Mouse (Mus musculus): ENCODE data around the gene Hes2.

Gene Hes2

DNA sequence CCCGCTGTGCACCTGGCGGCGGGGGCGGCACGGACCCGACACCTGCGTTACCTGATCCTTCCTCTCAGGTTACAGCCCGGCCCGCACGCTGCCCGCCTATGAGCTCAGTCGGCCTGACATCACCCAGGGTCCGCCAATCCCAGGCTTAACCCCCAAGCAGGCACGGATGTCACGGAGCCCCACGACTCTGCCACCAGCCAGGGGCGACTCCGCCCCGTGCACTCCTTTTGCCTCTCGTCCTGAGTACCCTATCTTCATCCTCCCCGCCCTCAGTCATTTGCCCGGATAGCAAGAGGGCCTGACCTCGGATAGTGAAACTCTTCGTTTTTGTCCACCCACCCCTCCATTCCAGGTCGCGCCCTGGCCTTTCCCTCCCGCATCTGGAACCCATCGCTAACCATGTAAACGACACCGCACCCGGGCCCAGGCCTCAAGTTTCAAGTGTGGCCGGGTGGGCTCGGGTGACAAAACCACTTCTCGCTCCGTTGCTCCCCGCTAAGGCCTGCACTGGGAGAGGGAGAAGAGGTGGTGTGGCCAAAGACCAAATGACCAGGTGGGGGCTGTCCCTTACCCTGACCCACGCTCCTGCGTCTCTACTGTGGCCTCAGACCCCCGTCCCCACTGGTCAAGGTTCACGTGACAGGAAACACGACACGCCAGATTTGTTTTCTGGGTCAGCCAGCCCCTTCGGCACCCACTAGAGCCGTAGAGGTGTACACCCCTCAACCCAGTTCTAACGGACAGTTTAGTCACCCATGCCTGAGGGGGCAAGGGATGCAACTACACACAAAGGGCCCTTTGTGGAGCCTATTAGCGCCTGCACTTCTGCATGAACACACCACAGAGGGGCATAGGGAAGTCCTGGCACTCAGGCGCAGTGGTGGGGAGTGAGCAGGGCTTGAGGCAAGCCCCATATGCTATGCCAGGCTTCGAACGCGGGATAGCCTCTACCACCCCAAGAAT lies 26.6 kb upstream of the Hes2 start:
- DNase-seq, result no peak

DNA sequence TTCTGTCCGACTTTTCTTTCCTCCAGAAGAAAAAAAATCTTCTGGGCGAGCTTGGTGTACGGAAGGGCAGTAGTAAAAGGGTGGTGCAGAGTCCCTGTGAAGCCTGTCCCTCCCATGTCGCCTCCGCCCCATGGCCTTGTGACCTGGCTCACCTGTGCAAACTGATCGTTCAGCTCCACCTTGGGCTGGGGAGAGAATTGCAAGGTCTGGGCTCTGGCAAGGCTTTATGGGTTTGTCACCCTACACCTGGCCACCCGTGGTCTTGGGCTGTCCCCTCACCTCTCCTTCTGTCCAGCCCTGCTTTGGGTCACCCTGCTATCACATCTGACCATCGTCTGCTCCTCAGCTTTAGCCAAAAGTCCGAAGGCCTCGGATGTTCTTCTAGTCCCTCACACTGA lies 25.9 kb upstream of the Hes2 start:
- no peak for DNase-seq

DNA sequence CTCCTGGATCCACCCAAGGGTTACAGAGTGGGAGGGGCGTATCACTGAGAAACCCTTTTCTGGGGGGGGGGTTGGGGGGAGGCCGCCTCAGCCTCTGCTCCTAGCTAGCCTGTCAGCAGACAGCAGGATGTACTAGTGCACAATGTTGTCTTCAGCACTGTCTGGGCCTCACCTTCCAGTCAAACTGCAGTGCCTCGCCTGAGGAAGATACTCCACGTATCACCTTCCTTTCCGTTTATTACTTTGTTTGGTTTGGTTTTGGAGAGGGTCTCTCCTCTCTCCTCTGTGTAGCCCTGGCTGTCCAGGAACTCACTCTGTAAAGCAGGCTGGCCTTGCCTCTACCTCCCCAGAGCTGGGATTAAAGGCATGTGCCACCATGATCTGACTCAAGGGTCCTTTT lies 25.5 kb upstream of the Hes2 start:
- no peak for DNase-seq

DNA sequence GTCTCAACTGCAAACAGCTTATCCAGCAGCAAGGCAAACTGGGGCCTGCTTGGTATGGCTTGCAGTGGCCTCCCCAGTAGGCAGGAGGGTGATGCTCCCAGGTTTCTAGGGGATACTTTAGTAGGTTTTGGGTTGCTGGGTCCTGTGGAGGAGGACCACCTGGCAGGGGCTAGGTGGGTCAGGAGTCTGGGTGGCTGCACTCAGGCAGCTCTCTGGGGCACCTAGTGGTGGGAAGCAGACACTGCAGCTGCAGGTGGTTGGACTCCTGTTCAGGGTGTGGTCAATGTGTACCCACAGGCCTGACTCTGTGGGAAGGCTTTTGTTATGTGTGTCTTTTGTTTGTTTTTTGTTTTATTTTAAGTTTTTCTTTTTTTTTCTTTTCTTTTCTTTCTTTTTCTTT lies 24.2 kb upstream of the Hes2 start:
- DNase-seq, result peak; percentile 48 to 64

DNA sequence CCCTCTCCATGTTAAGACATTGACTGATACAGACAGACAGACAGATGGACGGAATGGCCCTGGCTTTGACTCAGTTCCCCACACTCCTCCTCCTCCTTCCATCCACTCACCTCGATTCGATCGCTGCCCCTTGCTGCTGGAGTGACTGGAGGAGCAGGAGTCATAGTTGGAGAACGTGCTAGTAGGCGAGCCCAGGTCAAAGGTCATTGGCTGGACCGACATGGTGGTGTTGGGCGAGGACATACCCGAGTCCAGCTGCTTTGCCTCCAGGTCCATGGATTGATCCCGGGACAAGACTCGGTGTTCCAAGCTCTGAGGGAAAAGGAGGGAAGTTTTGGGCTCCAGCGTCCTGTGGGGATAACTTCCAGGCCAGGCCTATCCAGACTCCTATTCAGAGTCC lies 23.3 kb upstream of the Hes2 start:
- DNase-seq, result no peak

DNA sequence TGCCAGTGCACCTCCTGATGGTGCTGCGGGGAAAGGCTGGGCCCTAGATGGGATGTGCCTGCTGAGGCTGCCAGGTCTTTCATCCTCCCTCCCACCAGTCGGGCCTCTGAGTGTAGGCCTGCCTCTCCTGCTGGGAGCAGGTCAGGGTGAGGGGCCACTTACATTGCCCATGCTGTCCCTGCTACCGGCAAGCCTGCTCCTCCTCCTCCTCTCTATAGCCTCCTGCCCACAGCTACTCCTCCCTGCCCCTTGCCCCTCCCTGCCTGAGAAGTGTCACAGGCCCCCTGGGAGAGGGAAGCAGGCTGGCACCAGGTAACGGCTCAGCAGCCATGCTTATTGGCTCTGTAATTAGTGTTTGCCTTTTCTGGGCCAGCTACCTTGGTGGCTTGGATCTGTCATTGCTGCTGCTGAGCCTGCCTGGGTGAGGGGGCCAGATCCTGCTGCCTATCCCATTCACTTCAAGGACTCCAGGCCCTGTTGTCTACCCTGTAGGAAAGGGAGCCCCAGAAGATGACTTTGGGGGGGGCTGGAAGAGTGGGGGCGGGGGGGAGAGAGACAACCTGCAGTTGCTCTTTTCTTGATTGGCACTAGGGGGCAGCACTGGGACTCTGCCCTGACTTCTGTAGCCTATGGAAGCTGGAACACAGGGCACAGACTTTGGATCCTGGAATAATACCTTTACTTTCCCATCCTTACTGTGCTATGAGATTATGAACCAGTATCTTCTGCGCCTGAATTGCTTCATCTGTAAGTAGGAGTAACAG lies 22.4 kb upstream of the Hes2 start:
- peak in 1 of 2 experiments; percentile 57 for DNase-seq

DNA sequence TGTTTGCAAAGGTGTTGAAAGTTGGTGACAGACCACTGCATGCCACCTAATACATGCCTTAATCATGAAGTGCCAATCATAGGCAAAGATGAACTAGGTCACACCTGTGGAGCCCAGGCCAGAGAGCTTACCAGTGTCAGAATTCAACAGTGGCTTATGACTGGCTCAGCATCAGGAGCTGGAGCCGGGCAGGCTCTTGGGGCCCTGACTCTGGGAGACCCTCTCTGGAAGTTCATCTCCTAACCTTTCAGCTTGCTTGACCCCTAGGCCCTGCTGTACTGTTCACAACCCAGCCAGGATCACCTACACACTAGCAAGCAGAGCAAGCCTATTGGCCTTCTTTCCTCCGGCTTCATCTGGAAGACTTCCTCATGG lies 21.8 kb upstream of the Hes2 start:
- DNase-seq, result no peak

DNA sequence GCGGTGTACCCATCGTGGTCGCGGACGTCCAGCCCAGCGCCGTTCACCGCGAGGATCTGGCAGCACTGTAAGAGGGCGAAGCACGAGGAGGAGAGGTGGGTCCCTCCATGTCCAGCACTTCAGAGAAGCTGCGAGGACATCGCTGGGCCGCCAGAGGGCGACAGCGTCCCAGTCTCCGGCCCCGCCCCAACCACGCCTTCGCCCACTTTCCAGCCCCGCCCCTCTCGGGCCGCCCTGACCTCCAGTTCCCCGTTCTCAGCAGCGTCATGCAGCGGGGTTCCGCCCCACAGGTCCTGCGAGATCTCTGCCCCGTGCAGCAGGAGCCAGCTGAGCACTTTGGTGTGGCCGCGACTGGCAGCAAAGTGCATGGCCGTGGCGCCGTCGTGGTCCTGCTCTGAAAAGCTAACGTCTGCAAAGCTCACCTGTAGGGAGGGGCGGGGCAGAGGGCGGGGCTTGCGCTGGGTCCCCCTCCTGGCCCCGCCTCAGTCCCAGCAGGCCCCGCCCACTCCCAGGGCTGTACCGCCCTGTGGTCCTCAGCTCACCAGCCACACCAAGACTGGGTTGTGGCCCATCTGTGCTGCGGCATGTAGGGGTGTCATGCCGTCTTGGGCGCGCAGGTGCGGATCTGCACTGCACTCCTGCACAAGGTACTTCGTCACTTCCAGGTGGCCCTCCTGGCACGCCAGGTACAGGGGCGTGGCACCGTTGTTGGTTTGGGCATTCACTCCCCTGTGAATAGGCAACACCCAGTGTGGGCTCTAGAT lies 20.0 kb upstream of the Hes2 start:
- DNase-seq, result peak; percentile 80 to 88

DNA sequence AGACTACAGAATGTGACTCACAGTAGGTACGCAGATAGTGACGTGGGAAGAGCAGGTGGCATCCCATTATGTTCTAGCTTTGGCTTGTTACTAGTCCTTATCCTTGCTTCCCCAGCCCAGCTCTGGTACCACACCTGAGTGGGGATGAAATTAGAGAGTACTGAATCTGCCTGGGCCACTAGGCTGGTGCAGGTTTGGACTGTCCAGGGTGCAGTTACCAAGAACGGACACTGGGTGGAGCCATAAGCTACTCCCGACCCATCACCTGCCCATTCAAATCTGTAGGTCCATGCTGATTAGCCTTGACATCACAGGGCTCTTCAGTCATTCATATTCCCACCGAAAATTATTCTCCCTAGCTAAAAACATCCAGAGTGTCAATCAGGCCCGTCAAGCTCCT lies 18.2 kb upstream of the Hes2 start:
- peak; percentile 56 to 70 for DNase-seq

DNA sequence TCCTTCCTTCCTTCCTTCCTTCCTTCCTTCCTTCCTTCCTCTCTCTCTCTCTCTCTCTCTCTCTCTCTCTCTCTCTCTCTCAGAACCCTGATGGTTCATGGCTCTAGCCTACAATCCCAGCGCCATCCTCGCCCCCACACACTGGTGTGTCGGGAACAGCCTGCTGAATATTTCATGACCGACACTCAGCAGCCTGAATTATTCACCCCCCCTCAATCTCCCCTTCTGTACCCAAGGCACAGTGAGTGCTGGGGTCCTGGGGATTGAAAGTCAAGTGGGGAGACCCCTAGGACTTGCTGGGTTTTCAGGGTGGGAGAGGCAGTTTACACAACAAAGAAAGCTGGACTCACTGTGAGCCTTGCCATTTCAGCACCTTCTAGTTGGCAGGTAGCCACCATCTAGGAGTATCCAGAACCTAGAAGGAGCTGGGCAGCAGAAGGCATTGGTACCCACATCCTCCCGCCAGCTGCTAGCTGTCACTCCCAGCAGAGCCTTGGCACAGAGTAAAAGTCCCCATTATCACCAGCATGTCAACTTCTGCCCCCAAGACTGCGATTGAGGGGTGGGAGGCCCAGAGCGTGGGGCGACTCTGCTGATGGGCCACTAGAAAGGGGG lies 17.0 kb upstream of the Hes2 start:
- no peak for DNase-seq

DNA sequence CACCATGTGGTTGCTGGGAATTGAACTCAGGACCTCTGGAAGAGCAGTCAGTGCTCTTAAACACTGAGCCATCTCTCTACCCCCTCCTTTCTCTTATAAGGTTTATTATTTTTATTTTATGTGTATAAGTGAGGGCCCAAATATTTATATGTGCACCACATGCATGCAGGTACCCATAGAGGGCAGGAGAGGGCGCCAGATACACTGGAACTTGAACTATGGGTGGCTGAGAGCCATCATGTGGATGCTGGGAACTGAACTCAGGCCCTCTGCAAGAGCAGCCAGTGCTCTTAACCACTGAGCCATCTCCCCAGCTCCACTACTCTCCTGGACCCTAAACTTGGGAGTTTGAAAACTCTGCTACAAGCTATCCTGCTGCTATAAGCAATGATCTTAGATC lies 15.0 kb upstream of the Hes2 start:
- DNase-seq, result no peak

DNA sequence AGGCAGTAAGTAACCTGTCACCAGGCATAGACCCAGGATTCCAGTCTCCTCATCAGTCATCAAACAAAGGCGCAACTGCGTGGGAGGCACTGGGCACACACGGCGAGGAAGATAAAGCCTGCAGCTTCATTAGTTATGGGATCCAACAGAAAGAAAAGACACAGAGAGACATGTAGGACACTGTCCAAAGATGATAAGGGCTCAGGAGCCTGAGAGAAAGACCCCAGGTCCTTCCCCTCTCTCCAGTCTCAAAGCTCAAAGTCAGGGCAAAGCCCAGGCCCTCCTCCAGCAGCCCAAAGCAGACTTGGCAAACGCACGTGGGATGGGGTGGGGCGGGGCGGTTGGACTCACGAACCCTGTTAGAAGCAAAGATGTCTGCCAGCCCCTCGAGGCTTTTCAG lies 13.2 kb upstream of the Hes2 start:
- no peak for DNase-seq

DNA sequence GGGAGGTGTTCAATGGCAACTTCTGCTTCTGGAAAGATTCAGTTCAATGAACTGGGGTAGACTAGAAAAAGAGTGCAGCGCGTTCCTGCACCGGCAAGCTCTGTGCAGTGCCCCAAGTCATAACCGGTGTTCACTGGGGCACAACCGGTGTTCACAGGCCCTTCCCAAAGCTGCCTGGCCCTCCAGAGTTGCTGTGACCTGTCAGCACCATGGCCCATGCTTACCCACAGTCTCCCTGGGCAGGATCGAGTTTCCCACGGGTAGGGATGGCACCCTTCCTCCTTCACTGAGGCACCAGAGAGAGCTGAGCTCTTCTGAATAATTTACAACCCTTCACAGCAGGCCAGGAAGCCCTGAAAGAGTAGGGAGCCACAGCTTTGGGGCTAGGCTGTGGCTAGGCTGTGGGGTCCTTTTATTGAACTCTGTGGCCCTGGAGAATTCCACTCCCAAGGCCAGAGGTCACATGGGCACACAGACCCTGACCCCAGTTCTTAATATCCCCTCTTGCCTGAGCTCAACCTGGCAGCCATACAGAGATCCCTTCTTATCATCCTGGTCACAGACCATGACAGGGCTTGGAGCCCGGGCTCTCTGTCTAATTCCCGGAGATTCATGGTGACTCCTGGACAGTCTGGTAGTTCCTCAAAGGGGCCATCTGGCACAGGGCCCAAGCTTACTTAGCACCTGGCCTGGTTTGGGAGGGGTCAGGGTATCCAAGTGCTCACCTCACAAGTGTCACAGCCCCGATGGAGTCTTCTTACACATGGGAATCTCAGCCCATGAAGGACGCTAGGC lies 12.4 kb upstream of the Hes2 start:
- no peak for DNase-seq

DNA sequence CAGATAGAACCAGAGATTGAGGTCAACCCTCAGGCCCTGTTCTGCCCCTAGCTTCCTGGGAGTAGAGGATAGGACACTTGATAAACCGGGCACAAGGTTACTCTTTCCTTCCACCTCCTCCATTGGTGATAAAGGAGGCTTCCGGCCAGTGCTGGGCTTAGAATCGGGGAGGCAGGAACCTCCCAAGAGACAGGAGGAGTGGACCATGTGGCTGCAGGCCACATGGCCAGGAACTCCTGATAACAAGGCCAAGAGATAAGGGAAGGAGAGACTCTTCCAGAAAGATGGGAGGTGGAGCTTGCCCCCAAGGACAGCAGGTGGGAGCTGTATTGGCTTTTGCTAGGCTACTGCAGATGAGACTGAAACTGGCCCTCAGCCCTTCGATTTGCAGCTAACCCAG lies 8.1 kb upstream of the Hes2 start:
- DNase-seq, result no peak

DNA sequence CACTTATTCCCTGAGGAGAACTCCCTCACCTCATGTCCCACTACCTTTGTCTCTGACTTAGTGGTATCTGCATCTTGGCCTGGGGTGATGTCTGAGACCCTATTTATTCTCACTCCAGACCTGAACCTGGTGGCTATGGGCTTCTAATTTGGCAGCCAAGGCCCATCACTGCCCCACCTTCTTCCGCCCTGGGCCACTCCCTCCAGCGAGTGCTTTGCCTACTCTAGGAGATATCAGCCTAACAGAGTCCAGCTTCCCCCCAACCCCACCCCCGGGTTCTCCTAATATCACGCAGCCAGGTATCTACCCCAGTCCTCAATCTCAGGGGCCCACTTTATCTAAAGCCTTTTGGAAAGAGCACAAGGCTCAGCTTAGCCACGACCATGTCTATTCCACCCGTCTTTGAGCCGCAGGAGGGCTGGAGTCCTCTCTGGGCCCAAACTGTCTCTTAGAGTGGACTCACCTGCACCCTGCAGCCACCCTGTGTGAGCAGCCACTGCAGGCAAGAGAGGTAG lies 7.2 kb upstream of the Hes2 start:
- DNase-seq, result no peak

DNA sequence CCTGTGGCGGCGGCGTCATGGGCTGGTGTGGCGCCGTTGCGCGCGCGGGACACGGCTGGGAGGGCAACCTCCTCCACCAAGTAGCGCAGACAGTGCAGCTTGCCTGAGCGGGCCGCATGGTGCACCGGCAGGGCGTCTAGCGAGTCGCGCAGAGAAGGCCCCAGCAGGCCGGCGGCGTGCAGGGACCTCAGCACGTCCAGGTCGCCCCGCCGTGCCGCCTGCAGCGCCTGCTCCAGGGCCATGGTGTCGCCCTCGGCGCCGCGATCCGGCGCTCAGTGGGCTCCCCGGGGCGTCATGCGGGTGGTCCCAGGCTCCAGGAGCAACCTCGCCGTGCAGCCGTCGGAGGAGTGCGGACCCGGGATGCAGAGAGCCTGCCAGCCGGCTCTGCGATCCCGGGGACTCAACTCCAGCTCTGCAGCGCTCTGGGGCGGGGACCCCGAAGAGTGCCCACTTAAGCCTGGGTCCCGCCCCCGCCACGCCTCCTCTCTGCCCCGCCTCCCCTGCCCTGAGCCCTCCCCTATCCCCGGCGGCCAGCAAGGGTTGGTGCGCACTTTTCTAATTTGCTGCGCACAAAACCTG lies 6.6 kb upstream of the Hes2 start, which contains the start of gene Espn:
Gene Espn (minus strand): TSS at position 406 of the 579 bp plus-strand sequence.
- DNase-seq, result no peak

DNA sequence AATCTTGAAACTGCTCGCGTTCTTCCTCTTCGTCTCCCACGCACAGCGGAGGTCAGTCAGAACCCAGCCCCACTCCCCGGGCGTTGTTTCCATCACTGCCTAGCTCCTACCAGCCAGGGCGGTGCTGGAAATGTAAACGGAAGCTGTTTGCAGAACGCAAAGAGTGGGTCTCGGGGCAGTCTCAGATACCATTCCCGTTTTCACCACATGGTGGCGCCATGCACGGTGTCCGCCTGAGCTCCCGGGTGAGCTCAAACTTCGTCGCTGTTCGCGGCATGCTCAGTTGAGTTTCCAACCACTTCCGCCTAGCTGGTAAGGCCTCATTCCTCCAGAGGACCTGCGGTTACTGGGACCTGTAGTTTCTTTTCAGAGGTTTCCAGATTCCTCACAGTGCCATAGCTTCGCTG lies 4.9 kb upstream of the Hes2 start:
- peak; percentile 72 to 83 for DNase-seq

DNA sequence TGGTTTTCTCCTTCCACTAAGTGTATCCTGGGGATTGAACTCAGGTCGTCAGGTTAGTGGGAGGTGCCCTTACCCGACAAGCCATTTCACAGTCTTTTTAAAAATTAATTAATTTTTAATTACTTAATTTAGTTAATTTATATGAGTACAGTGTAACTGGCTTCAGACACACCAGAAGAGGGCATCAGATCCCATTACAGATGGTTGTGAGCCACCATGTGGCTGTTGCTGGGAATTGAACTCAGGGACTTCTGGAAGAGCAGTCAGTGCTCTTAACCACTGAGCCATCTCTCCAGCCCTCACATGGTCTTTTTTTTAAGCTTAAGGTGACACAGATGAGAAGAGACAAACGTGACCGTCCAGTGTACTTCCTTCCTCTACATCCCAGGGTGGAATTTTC lies 3.6 kb upstream of the Hes2 start:
- DNase-seq, result no peak

DNA sequence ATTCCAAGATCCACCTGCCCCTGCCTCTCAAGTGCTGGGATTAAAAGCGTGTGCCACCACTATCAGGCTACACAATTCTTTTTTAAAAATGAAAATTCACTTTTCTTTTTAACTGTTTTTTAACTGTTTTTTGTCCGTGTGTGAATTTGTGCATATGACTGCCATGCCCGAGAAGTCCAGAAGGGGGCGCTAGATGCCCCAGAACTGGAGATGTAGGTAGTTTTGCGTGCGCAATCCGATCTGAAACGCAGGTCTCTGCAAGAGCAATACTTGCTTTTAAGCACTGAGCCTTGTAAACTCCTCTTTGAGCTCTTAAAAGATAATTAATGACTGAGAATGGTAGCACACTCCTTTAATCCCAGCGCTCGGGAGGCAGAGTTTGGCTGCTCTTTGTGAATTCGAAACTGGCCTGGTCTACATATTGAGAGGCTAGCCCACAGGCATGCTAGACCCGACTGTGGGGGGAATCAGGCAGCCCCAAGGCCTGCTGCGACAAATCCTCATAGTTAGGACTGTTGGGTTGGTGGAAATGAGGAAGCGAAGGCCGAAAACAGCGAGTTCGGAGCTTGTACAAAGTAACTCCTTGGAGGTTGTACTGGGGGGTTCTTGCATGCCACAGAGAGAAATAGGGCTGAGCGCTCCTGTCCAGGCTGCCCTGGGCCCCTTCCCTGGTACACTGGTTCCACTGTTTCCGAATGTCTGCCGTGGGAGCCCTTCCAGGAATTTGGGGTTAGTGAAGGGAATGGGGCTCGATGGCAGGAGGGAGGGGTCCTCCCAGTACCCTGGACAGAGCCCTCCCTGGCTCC lies 685 bp upstream of the Hes2 start:
- DNase-seq, result peak; percentile 61 to 67

DNA sequence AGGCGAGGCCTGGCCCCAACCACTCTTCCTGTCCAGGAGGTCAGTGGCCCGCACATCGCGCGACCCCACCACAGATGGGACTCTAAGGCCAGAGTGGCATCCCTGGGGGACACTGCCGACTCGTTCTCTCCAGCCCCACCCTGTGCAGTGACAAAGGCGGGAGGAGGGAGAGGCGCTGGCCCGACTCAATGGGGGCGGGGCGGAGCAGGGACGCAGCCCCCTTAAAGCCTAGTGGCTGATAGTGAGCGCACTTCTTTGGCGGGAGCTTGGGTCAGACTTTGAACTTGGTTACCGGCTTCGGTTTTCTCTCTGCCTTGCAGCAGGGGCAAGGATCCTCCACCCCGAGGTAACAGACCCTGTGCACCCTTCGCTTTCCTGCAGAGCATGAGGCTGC lies 615 bp downstream of the Hes2 start:
- DNase-seq, result no peak

All from cerebellum, postnatal 25 days (tissue).